Mouse (Mus musculus) leukemia stem cell, adult 10-12 weeks (primary cell): ENCODE measurements around the gene 1700028J19Rik. TPM values are rescaled to one million over a fixed set of nuclear protein-coding genes. Genes with fewer than 3 reads are reported as not detected.

Source experiments
- polyA plus RNA-seq: library from polyadenylated mRNA; stranded (reverse); fragments of >175 nt; gene quantifications from 2 replicates; pipeline ENCODE4 v1.2.3, GENCODE M21; 2012; ENCODE audit warnings: low replicate concordance

Gene 1700028J19Rik
- polyA plus RNA-seq, result 0.83 TPM in 1 of 2 replicates, not detected in the other

GRCm38 (mm10) chr7:44246055-44246983 is at the start of gene 1700028J19Rik, which contains the start of gene 2410002F23Rik:
1700028J19Rik (minus strand) TSS chr7:44246695.
2410002F23Rik (plus strand) TSS chr7:44246722.

GRCm38 (mm10) chr7:44261147-44261546 is 14.7 kb upstream of the 1700028J19Rik start, which contains the start of gene Gm15517:
Gm15517 (plus strand) TSS chr7:44261447.

GRCm38 (mm10) chr7:44257278-44257677 is 10.8 kb upstream of the 1700028J19Rik start, which contains the start of gene Acp4:
Acp4 (minus strand) TSS chr7:44257378.

GRCm38 (mm10) chr7:44235909-44236308 is 10.6 kb downstream of the 1700028J19Rik start, which contains the start of gene Gm36864:
Gm36864 (plus strand) TSS chr7:44236177.

GRCm38 (mm10) chr7:44225076-44225475 is 21.4 kb downstream of the 1700028J19Rik start, which contains the start of gene Klk1:
Klk1 (plus strand) TSS chr7:44225360.

GRCm38 (mm10) chr7:44215645-44216044 is 30.9 kb downstream of the 1700028J19Rik start, which contains the start of gene Klk1b5:
Klk1b5 (plus strand) TSS chr7:44215945.

GRCm38 (mm10) chr7:44207135-44207534 is 39.4 kb downstream of the 1700028J19Rik start, which contains the start of gene Klk1b4:
Klk1b4 (plus strand) TSS chr7:44207435.

GRCm38 (mm10) chr7:44197891-44198290 is 48.6 kb downstream of the 1700028J19Rik start, which contains the start of gene Klk1b3:
Klk1b3 (plus strand) TSS chr7:44198191.

GRCm38 (mm10) chr7:44187936-44188335 is 58.6 kb downstream of the 1700028J19Rik start, which contains the start of gene Klk1b24:
Klk1b24 (plus strand) TSS chr7:44188236.

Other genes with a start within 250 kb of the 1700028J19Rik start
- not detected in 2 replicates for gene Klk1b26, start 234.5 kb downstream of the 1700028J19Rik start, polyA plus RNA-seq
- 1.8 TPM in 1 of 2 replicates, not detected in the other for gene Klk1b27, start 194.4 kb downstream of the 1700028J19Rik start, polyA plus RNA-seq
- gene Klk1b21, start 144.4 kb downstream of the 1700028J19Rik start, polyA plus RNA-seq, result 0.28 TPM in 1 of 2 replicates, not detected in the other
- not detected in 2 replicates for gene Klk1b22, start 134.0 kb downstream of the 1700028J19Rik start, polyA plus RNA-seq
- gene Klk1b16, start 109.9 kb downstream of the 1700028J19Rik start, polyA plus RNA-seq, result not detected in 2 replicates
- not detected in 2 replicates for gene Klk1b24, start 58.5 kb downstream of the 1700028J19Rik start, polyA plus RNA-seq
- gene Klk1b3, start 48.5 kb downstream of the 1700028J19Rik start, polyA plus RNA-seq, result not detected in 2 replicates
- gene Klk1b4, start 39.3 kb downstream of the 1700028J19Rik start, polyA plus RNA-seq, result not detected in 2 replicates
- gene Klk1b5, start 30.8 kb downstream of the 1700028J19Rik start, polyA plus RNA-seq, result 0.30 TPM in 1 of 2 replicates, not detected in the other
- 1.5 and 4.1 TPM in 2 replicates for gene Klk1, start 21.3 kb downstream of the 1700028J19Rik start, polyA plus RNA-seq
- not detected in 2 replicates for gene Gm36864, start 10.5 kb downstream of the 1700028J19Rik start, polyA plus RNA-seq
- gene 2410002F23Rik, start within 50 bp of the 1700028J19Rik start, polyA plus RNA-seq, result 116 and 153 TPM in 2 replicates
- not detected in 2 replicates for gene Acp4, start 10.7 kb upstream of the 1700028J19Rik start, polyA plus RNA-seq
- gene Gm15517, start 14.8 kb upstream of the 1700028J19Rik start, polyA plus RNA-seq, result not detected in 2 replicates
- 0.48 and 0.55 TPM in 2 replicates for gene Clec11a, start 60.2 kb upstream of the 1700028J19Rik start, polyA plus RNA-seq
- gene Shank1, start 63.6 kb upstream of the 1700028J19Rik start, polyA plus RNA-seq, result 10.4 and 21.0 TPM in 2 replicates
- 0.24 and 0.44 TPM in 2 replicates for gene Syt3, start 137.4 kb upstream of the 1700028J19Rik start, polyA plus RNA-seq
- gene 1700008O03Rik, start 139.1 kb upstream of the 1700028J19Rik start, polyA plus RNA-seq, result 0.23 TPM in 1 of 2 replicates, not detected in the other
- gene Lrrc4b, start 182.3 kb upstream of the 1700028J19Rik start, polyA plus RNA-seq, result not detected in 2 replicates
- gene Aspdh, start 218.7 kb upstream of the 1700028J19Rik start, polyA plus RNA-seq, result 0.30 TPM in 1 of 2 replicates, not detected in the other
- gene Josd2, start 221.3 kb upstream of the 1700028J19Rik start, polyA plus RNA-seq, result 650 and 1,462 TPM in 2 replicates
- 406 and 427 TPM in 2 replicates for gene Emc10, start 249.8 kb upstream of the 1700028J19Rik start, polyA plus RNA-seq
- gene Fam71e1, start 249.9 kb upstream of the 1700028J19Rik start, polyA plus RNA-seq, result 6.6 and 8.4 TPM in 2 replicates